Mouse (Mus musculus) bone marrow, adult 2 months (tissue): ENCODE measurements around the gene Cdkn3.

Experiments
- CTCF ChIP-seq: fragments of 200-500 bp; IDR thresholded peaks from 2 replicates; pipeline ENCODE4 v1.5.1; 2011; ENCODE audit warnings: low read length, control low read depth; ENCODE audit not compliant: control insufficient read depth, insufficient read depth
- POLR2A ChIP-seq: fragments of 200-500 bp; IDR thresholded peaks from 2 replicates; pipeline ENCODE4 v1.6.1; 2011; ENCODE audit warnings: low read depth, mild to moderate bottlenecking, control low read depth, low read length, borderline replicate concordance; ENCODE audit not compliant: control insufficient read depth

- TF ChIP-seq CTCF (no peak), POLR2A (no peak)
Observed at GRCm38 (mm10) chr14:46790723-46791122, 30.4 kb downstream of the Cdkn3 start.
